10 mouse cellular contexts compared by ENCODE assay signal in the genomic region with DNA sequence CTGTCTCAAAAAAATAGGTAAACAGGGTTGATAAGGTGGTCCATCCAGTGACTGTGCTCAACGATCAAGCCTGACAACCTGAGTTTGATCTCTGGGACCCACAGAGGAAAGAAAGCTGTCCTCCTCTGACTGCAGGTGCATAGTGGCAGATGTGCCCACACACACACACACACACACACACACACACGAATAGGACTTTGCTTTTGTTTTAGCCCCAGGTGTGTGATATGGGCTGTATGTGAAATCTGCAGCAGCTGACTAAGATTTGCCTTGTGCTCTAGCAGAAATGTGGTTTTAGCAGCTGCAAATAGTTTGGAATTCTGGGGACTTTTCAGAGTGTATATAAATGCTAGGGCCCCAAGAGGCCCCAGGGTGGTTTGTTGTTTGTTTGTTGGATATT.
"Had no signal": no experiment of that assay in that cellular context is flagged by ENCODE, and none has a peak within 500 bp of the region (broad histone marks: within the 10 kb centered on the region; RNA-seq: fewer than 3 reads in every experiment).

No protein-coding gene starts in this region.

- DNase-seq: kidney, adult 2 months; kidney, postnatal 10 days; kidney, postnatal 36 days; layer of hippocampus, postnatal 36 days; left cerebral cortex, postnatal 4 days; liver, postnatal 0 days; lung, embryonic 14.5 days; midbrain, embryonic 14.5 days had no signal

- ATAC-seq: intestine, postnatal 0 days; liver, postnatal 0 days; lung, postnatal 0 days had no signal
